7 mouse cellular contexts compared by ENCODE assay signal in the genomic region with DNA sequence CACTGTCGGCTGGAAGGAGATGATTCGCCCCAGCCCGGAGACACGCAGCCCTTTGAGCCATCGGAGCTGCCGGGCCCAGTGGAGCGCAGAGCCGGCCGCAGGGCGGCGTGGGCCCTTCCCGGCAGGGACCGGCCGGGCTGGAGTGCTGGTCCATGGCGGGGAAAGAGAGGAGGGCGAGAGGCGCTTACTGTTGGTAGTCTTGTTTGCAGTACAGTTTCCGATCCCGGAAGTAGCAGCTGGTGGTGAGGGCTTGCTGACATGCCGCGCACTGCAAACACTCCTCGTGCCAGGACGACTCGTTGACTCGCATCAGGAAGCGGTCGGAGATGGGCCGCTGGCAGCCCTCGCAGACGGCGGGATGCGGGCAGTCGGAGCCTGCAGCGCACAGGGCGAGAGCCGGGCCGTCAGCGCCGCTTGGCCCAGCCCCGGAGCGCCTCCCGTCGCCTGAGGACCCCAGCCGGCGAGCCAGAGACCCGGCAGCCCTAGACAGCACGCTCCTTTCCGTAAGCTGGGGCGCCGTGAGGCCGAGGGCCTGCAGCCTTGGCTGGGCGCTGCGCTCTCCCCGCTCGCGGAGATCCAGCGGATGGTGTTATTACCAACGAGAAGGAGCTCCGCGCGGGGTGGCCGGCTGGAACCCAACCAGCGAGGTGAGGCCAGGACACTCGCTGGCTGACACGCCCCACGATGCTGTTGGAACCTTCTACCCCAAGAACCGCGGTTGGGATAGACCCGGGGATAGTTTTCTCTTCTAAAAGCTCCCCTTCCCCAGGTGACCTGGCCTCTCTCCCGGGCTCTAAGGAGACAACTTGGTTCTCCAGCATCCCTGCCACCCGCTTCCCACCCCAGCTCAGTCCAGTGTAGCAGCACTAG. TPM values are rescaled to one million over a fixed set of nuclear protein-coding genes. Genes with fewer than 3 reads are reported as not detected.
DNase-seq lines count a peak whose midpoint lies in the region; ATAC-seq and TF ChIP-seq lines count a peak whose summit lies in the region.

No protein-coding gene starts in this region.

- ATAC-seq in hindbrain, embryonic 11.5 days (ENCODE audit: low FRiP score): no peak
- ATAC-seq in lung, embryonic 14.5 days (ENCODE audit: insufficient read depth): peak; percentile 32; the same call in 1 of the 2 replicates

- H3K4me1 ChIP-seq in hindbrain, embryonic 11.5 days (replicated peaks; ENCODE audit: control insufficient read depth, insufficient read depth, low read length): peaks cover 12% of the 10 kb centered on the region
- no peaks in the 10 kb centered on the region for H3K4me1 ChIP-seq in lung, embryonic 14.5 days (ENCODE audit: insufficient read depth)
- peaks cover 3% of the 10 kb centered on the region for H3K4me1 ChIP-seq in small intestine, adult 2 months (ENCODE audit: control insufficient read depth, insufficient read depth, insufficient read length, low read length)

- no peaks in the 10 kb centered on the region for H3K36me3 ChIP-seq in hindbrain, embryonic 11.5 days (ENCODE audit: control insufficient read depth, insufficient read depth, low read length)
- H3K36me3 ChIP-seq in lung, embryonic 14.5 days (ENCODE audit: insufficient read depth): no peaks in the 10 kb centered on the region
- H3K36me3 ChIP-seq in small intestine, adult 2 months (ENCODE audit: control insufficient read depth, insufficient read depth, low read length): no peaks in the 10 kb centered on the region

- peak overlapping the region; percentile 37 for H3K4me3 ChIP-seq in hindbrain, embryonic 11.5 days (ENCODE audit: low read depth, low read length)
- H3K4me3 ChIP-seq in lung, embryonic 14.5 days (ENCODE audit: low read depth, low read length): peak overlapping the region; percentile 39
- H3K4me3 ChIP-seq in small intestine, adult 2 months (ENCODE audit: low read depth, low read length): 0 out of 2 replicates have a peak overlapping the region, but pooled peaks have one; percentile 5

- DNase-seq in R1 (ENCODE audit: low read depth, low spot score): peak; percentile 55
- DNase-seq in embryo, embryonic 10.5 days (ENCODE audit: low spot score): peak; percentile 68
- DNase-seq in hindbrain, embryonic 11.5 days (ENCODE audit: low spot score): peak; percentile 74
- DNase-seq in lung, embryonic 14.5 days: peak; percentile 68
- DNase-seq in ovary, adult 18-20 months (ENCODE audit: low spot score): no peak
- DNase-seq in ovary, postnatal 36 days (ENCODE audit: low spot score): no peak

- H3K4me2 ChIP-seq in hindbrain, embryonic 11.5 days (replicated peaks; ENCODE audit: low read depth, low read length): peak overlapping the region; percentile 71
- H3K4me2 ChIP-seq in lung, embryonic 14.5 days: peak overlapping the region; percentile 50

- 1% methylated on average over 66 of the region's 71 CpGs for WGBS in hindbrain, embryonic 11.5 days
- WGBS in lung, embryonic 14.5 days: 1% methylated on average over 70 of the region's 71 CpGs
- WGBS in small intestine, adult 2 months: 2% methylated on average over 71 of the region's 71 CpGs

- TF ChIP-seq CTCF in lung, embryonic 14.5 days (IDR thresholded peaks at IDR 0.05; ENCODE audit: low read depth): no peak
- TF ChIP-seq CTCF in small intestine, adult 2 months (IDR thresholded peaks at IDR 0.05; ENCODE audit: extremely low read depth, insufficient read length, insufficient replicate concordance, low read depth, low read length): no peak

- peak overlapping the region; percentile 62 for H3K27ac ChIP-seq in hindbrain, embryonic 11.5 days (ENCODE audit: low read depth, low read length)
- H3K27ac ChIP-seq in lung, embryonic 14.5 days (ENCODE audit: low read depth): no peak overlapping the region
- no peak overlapping the region for H3K27ac ChIP-seq in small intestine, adult 2 months (ENCODE audit: insufficient read depth, low read depth, low read length)

- H3K9ac ChIP-seq in hindbrain, embryonic 11.5 days (ENCODE audit: low read depth, low read length): peak overlapping the region; percentile 52
- H3K9ac ChIP-seq in lung, embryonic 14.5 days: no peak overlapping the region; the same call in 1 of the 2 replicates

- no peak for TF ChIP-seq POLR2A in small intestine, adult 2 months (IDR thresholded peaks at IDR 0.05; ENCODE audit: low read depth, low read length)

- H3K9me3 ChIP-seq in hindbrain, embryonic 11.5 days (ENCODE audit: control insufficient read depth, low read length): no peaks in the 10 kb centered on the region
- no peaks in the 10 kb centered on the region for H3K9me3 ChIP-seq in lung, embryonic 14.5 days (ENCODE audit: low read depth, low read length)

- H3K27me3 ChIP-seq in hindbrain, embryonic 11.5 days (ENCODE audit: control insufficient read depth, insufficient read depth, low read length): peaks cover 93% of the 10 kb centered on the region
- H3K27me3 ChIP-seq in lung, embryonic 14.5 days (ENCODE audit: insufficient read depth, low read length): peaks cover 98% of the 10 kb centered on the region
- peaks cover 99% of the 10 kb centered on the region for H3K27me3 ChIP-seq in small intestine, adult 2 months (ENCODE audit: control insufficient read depth, insufficient read depth, low read length)

RNA-seq across cellular contexts. Expression of a gene that starts 0.8 kb away (rescaled TPM):
- 4.2 and 5.0 TPM in 2 replicates for polyA plus RNA-seq in hindbrain, embryonic 11.5 days (2014; fragmentation: Nextera tagmentation; extraction: Ambion mirVana)
- polyA plus RNA-seq in lung, embryonic 14.5 days (2014; fragmentation: Nextera tagmentation; extraction: Ambion mirVana): 0.09 TPM in 1 of 2 replicates, not detected in the other
- polyA plus RNA-seq in small intestine, adult 2 months (2012; rRNA removed): 0.10 and 0.13 TPM in 2 replicates

Comparison
In these comparisons a context has a peak if more than half of its experiments do, and no peak if none do; other contexts are left out.
1. DNase-seq: peak in R1 (single experiment), embryo, embryonic 10.5 days (single experiment), hindbrain, embryonic 11.5 days (single experiment) and lung, embryonic 14.5 days (single experiment); none in ovary, adult 18-20 months (single experiment) and ovary, postnatal 36 days (single experiment).
2. Peak in every context shown above with its lines, with median percentiles within 50 percentile points of each other: H3K4me3 ChIP-seq.